Mouse (Mus musculus): ENCODE data around the gene Bckdk. TPM values are rescaled to one million over a fixed set of nuclear protein-coding genes. Genes with fewer than 3 reads are reported as not detected.
"Not testable (repeated sequence)": the region's sequence is repeated elsewhere in the genome, so short reads cannot be mapped to it uniquely, and the experiment has no call there.

Bckdk gene
- total RNA-seq, 2 experiments from 2014 or later: 49.9 to 75.7 TPM

- ATAC-seq (replicated peaks; ENCODE audit: poor library complexity): no peak
Measured at GRCm38 (mm10) chr7:127929923-127930322, 26.0 kb downstream of the Bckdk start, which contains the start of gene Prss8. Prss8 (minus strand) TSS chr7:127930104.

- ATAC-seq (replicated peaks; ENCODE audit: poor library complexity): no peak
Measured at GRCm38 (mm10) chr7:127930636-127931035, 26.8 kb downstream of the Bckdk start.

GRCm38 (mm10) chr7:127931351-127932135 lies 27.7 kb downstream of the Bckdk start:
- ATAC-seq (replicated peaks; ENCODE audit: poor library complexity): no peak

- no peak for ATAC-seq (replicated peaks; ENCODE audit: poor library complexity)
Measured at GRCm38 (mm10) chr7:127932273-127933031, 28.6 kb downstream of the Bckdk start.

GRCm38 (mm10) chr7:127934075-127934474 lies 30.2 kb downstream of the Bckdk start:
- ATAC-seq (replicated peaks; ENCODE audit: poor library complexity): no peak

GRCm38 (mm10) chr7:127935028-127935722 lies 31.3 kb downstream of the Bckdk start:
- peak; percentile 99 for ATAC-seq (replicated peaks; ENCODE audit: poor library complexity)

- peak; percentile 13 for ATAC-seq (replicated peaks; ENCODE audit: poor library complexity)
Measured at GRCm38 (mm10) chr7:127935748-127936159, 31.9 kb downstream of the Bckdk start.

- no peak for ATAC-seq (replicated peaks; ENCODE audit: poor library complexity)
Measured at GRCm38 (mm10) chr7:127936216-127936884, 32.5 kb downstream of the Bckdk start.

GRCm38 (mm10) chr7:127942097-127942496 lies 38.2 kb downstream of the Bckdk start:
- ATAC-seq (replicated peaks; ENCODE audit: poor library complexity): not testable (repeated sequence)

GRCm38 (mm10) chr7:127944614-127945013 lies 40.7 kb downstream of the Bckdk start:
- ATAC-seq (replicated peaks; ENCODE audit: poor library complexity): no peak

GRCm38 (mm10) chr7:127946470-127947023 lies 42.7 kb downstream of the Bckdk start, which contains the start of gene Prss36:
Prss36 (minus strand) TSS chr7:127946725.
- no peak for ATAC-seq (replicated peaks; ENCODE audit: poor library complexity)

- ATAC-seq (replicated peaks; ENCODE audit: poor library complexity): peak; percentile 68
Measured at GRCm38 (mm10) chr7:127952864-127953581, 49.1 kb downstream of the Bckdk start.

GRCm38 (mm10) chr7:127959364-127959763 lies 55.5 kb downstream of the Bckdk start:
- ATAC-seq (replicated peaks; ENCODE audit: poor library complexity): no peak

Other genes starting within 250 kb of the Bckdk start
- 61.1 and 63.4 TPM in 2 replicates for gene Bcl7c, start 195.1 kb upstream of the Bckdk start, total RNA-seq (2015)
- gene Bcl7c, start 195.1 kb upstream of the Bckdk start, total RNA-seq (2017): 38.1 and 44.6 TPM in 2 replicates
- gene Ctf1, start 191.3 kb upstream of the Bckdk start, total RNA-seq (2015): 0.83 and 1.8 TPM in 2 replicates
- 0.42 and 1.9 TPM in 2 replicates for gene Ctf1, start 191.3 kb upstream of the Bckdk start, total RNA-seq (2017)
- not detected in 2 replicates for gene Ctf2, start 171.9 kb upstream of the Bckdk start, total RNA-seq (2015)
- not detected in 2 replicates for gene Ctf2, start 171.9 kb upstream of the Bckdk start, total RNA-seq (2017)
- gene Fbxl19, start 159.5 kb upstream of the Bckdk start, total RNA-seq (2015): 5.6 and 5.7 TPM in 2 replicates
- 14.2 and 16.1 TPM in 2 replicates for gene Fbxl19, start 159.5 kb upstream of the Bckdk start, total RNA-seq (2017)
- gene Orai3, start 134.3 kb upstream of the Bckdk start, total RNA-seq (2015): 26.7 and 32.1 TPM in 2 replicates
- gene Orai3, start 134.3 kb upstream of the Bckdk start, total RNA-seq (2017): 28.2 and 30.2 TPM in 2 replicates
- 54.7 and 67.2 TPM in 2 replicates for gene Setd1a, start 127.4 kb upstream of the Bckdk start, total RNA-seq (2015)
- gene Setd1a, start 127.4 kb upstream of the Bckdk start, total RNA-seq (2017): 9.7 and 13.6 TPM in 2 replicates
- gene Gm49388, start 118.5 kb upstream of the Bckdk start, total RNA-seq (2015): not detected in 2 replicates
- not detected in 2 replicates for gene Gm49388, start 118.5 kb upstream of the Bckdk start, total RNA-seq (2017)
- gene Hsd3b7, start 103.5 kb upstream of the Bckdk start, total RNA-seq (2015): 20.2 and 31.3 TPM in 2 replicates
- 25.6 and 26.8 TPM in 2 replicates for gene Hsd3b7, start 103.5 kb upstream of the Bckdk start, total RNA-seq (2017)
- 55.8 and 70.2 TPM in 2 replicates for gene Stx4a, start 79.8 kb upstream of the Bckdk start, total RNA-seq (2015)
- gene Stx4a, start 79.8 kb upstream of the Bckdk start, total RNA-seq (2017): 35.7 and 50.4 TPM in 2 replicates
- 0.12 and 1.5 TPM in 2 replicates for gene Stx1b, start 79.5 kb upstream of the Bckdk start, total RNA-seq (2015)
- gene Stx1b, start 79.5 kb upstream of the Bckdk start, total RNA-seq (2017): 0.03 and 0.12 TPM in 2 replicates
- 18.7 and 19.4 TPM in 2 replicates for gene Zfp646, start 27.9 kb upstream of the Bckdk start, total RNA-seq (2015)
- gene Zfp646, start 27.9 kb upstream of the Bckdk start, total RNA-seq (2017): 31.6 and 38.2 TPM in 2 replicates
- 5.7 and 7.4 TPM in 2 replicates for gene Zfp668, start 27.3 kb upstream of the Bckdk start, total RNA-seq (2015)
- gene Zfp668, start 27.3 kb upstream of the Bckdk start, total RNA-seq (2017): 2.9 and 6.7 TPM in 2 replicates
- 0.15 and 0.39 TPM in 2 replicates for gene Prss53, start 13.1 kb upstream of the Bckdk start, total RNA-seq (2015)
- not detected in 2 replicates for gene Prss53, start 13.1 kb upstream of the Bckdk start, total RNA-seq (2017)
- gene Gm21974, start 8.6 kb upstream of the Bckdk start, total RNA-seq (2015): not detected in 2 replicates
- gene Gm21974, start 8.6 kb upstream of the Bckdk start, total RNA-seq (2017): not detected in 2 replicates
- 125 and 145 TPM in 2 replicates for gene Vkorc1, start 8.5 kb upstream of the Bckdk start, total RNA-seq (2015)
- gene Vkorc1, start 8.5 kb upstream of the Bckdk start, total RNA-seq (2017): 30.7 and 39.6 TPM in 2 replicates
- gene Kat8, start 8.4 kb downstream of the Bckdk start, total RNA-seq (2015): 18.1 and 30.6 TPM in 2 replicates
- gene Kat8, start 8.4 kb downstream of the Bckdk start, total RNA-seq (2017): 23.7 and 30.4 TPM in 2 replicates
- not detected in 2 replicates for gene Prss8, start 26.0 kb downstream of the Bckdk start, total RNA-seq (2015)
- gene Prss8, start 26.0 kb downstream of the Bckdk start, total RNA-seq (2017): not detected in 2 replicates
- gene Prss36, start 42.6 kb downstream of the Bckdk start, total RNA-seq (2015): 1.5 and 2.3 TPM in 2 replicates
- gene Prss36, start 42.6 kb downstream of the Bckdk start, total RNA-seq (2017): 0.75 and 7.2 TPM in 2 replicates
- 180 and 190 TPM in 2 replicates for gene Fus, start 63.4 kb downstream of the Bckdk start, total RNA-seq (2015)
- 27.2 and 49.5 TPM in 2 replicates for gene Fus, start 63.4 kb downstream of the Bckdk start, total RNA-seq (2017)
- gene Pycard, start 89.8 kb downstream of the Bckdk start, total RNA-seq (2015): 142 and 147 TPM in 2 replicates
- gene Pycard, start 89.8 kb downstream of the Bckdk start, total RNA-seq (2017): 20.8 and 26.9 TPM in 2 replicates
- gene Trim72, start 99.9 kb downstream of the Bckdk start, total RNA-seq (2015): not detected in 2 replicates
- gene Trim72, start 99.9 kb downstream of the Bckdk start, total RNA-seq (2017): not detected in 2 replicates
- 23.6 and 24.3 TPM in 2 replicates for gene Itgam, start 158.6 kb downstream of the Bckdk start, total RNA-seq (2015)
- gene Itgam, start 158.6 kb downstream of the Bckdk start, total RNA-seq (2017): 28.0 and 34.9 TPM in 2 replicates
- 0.05 TPM in 1 of 2 replicates, not detected in the other for gene Gm49368, start 158.6 kb downstream of the Bckdk start, total RNA-seq (2015)
- not detected in 2 replicates for gene Gm49368, start 158.6 kb downstream of the Bckdk start, total RNA-seq (2017)
- 0.32 and 0.76 TPM in 2 replicates for gene Itgax, start 225.5 kb downstream of the Bckdk start, total RNA-seq (2015)
- gene Itgax, start 225.5 kb downstream of the Bckdk start, total RNA-seq (2017): 0.67 and 0.68 TPM in 2 replicates